Mouse (Mus musculus) hindbrain, embryonic 16.5 days (tissue): ENCODE results near the gene Ccr10. TPM values are rescaled to one million over a fixed set of nuclear protein-coding genes. Genes with fewer than 3 reads are reported as not detected.

Experiments used
- ATAC-seq: fragments of 200-750 bp; cut with Nextera tagmentation; 2 replicates; pipeline ENCODE4 v1.8.0; 2017; ENCODE audit warnings: moderate TSS enrichment, moderate library complexity
- H3K27ac ChIP-seq: fragments of 300-500 bp; sonication (generic); 2 replicates; pipeline ENCODE4 v1.5.1; 2014; ENCODE audit warnings: low read depth, mild to moderate bottlenecking, control low read depth, low read length, moderate library complexity
- H3K27me3 ChIP-seq: fragments of 300-500 bp; sonication (generic); replicated peaks from 2 replicates; pipeline ENCODE4 v1.6.1; 2014; ENCODE audit warnings: low read length; ENCODE audit not compliant: control insufficient read depth, insufficient read depth
- H3K36me3 ChIP-seq: fragments of 300-500 bp; sonication (generic); 2 replicates; pipeline ENCODE4 v1.6.1; 2014; ENCODE audit warnings: mild to moderate bottlenecking, low read length, moderate library complexity, mixed read lengths; ENCODE audit not compliant: control insufficient read depth, insufficient read depth
- H3K4me1 ChIP-seq: fragments of 300-500 bp; sonication (generic); 2 replicates; pipeline ENCODE4 v1.6.1; 2014; ENCODE audit warnings: low read depth, low read length; ENCODE audit not compliant: control insufficient read depth, insufficient read depth
- H3K4me2 ChIP-seq: fragments of 300-500 bp; sonication (generic); 2 replicates; pipeline ENCODE4 v1.6.1; 2014; ENCODE audit warnings: mild to moderate bottlenecking, low read length, control low read depth, moderate library complexity
- H3K4me3 ChIP-seq: fragments of 300-500 bp; sonication (generic); 2 replicates; pipeline ENCODE4 v1.5.1; 2014; ENCODE audit warnings: mild to moderate bottlenecking, low read length, control low read depth, moderate library complexity
- H3K9ac ChIP-seq: fragments of 300-500 bp; sonication (generic); 2 replicates; pipeline ENCODE4 v1.6.1; 2014; ENCODE audit warnings: low read depth, mild to moderate bottlenecking, control low read depth, low read length, moderate library complexity
- H3K9me3 ChIP-seq: fragments of 300-500 bp; sonication (generic); 2 replicates; pipeline ENCODE4 v1.6.1; 2014; ENCODE audit warnings: mild to moderate bottlenecking, low read length, moderate library complexity; ENCODE audit not compliant: control insufficient read depth
- WGBS: fragments of 180-500 bp; shearing (Covaris S2); extraction: QIAGEN DNeasy Blood & Tissue Kit; methylation state at CpG from one replicate; pipeline ENCODE4 v1.1.7; 2014; 5-methylcytosine and 5-hydroxymethylcytosine counted together
- polyA plus RNA-seq: library from polyadenylated mRNA; unstranded; fragments of >200 nt; fragmentation: Nextera tagmentation; extraction: Ambion mirVana; gene quantifications from 2 replicates; pipeline ENCODE4 v1.2.1, GENCODE M21; 2015

Ccr10 gene
- polyA plus RNA-seq, 1 experiment from 2014 or later, result 0.60 TPM

DNA sequence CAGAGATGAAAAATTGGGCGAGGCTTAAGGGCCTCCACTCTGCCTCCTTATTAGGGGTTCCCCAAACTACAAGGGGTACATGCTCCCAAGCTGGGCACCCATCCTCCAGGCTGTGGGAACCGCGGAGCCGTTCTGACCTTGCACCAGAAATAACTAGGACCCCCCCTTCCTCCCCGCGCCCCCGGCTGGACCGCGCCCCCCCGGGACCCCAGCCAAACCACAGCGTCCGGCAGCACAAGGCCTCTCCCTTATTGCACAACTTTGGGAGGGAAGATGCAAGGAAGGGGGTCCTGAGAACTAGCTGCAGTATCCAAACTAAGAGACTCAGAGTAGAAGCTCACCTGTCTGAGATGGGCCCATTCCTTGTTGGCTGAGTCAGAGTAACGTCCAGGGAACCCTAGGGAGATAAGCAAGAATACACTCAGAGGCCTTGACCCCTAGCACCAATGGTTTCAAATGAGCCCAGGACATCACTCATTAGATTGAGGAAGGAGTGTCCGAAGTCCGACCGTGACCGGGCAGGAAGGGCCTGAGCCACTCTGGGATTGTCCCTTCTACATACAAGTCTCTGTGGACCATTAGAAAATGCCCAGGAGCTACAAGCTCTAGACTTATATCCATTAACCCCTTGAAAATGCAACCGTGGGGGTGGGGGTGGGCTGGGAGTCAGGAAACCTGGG lies 6.8 kb downstream of the Ccr10 start:
- peak overlapping the region; percentile 90 for H3K4me2 ChIP-seq
- WGBS, result 55% methylated on average over 16 of the region's 18 CpGs
- no peak overlapping the region for H3K4me3 ChIP-seq
- peaks cover 47% of the 10 kb centered on the region for H3K27me3 ChIP-seq
- H3K9ac ChIP-seq, result no peak overlapping the region
- no peak for ATAC-seq
- peaks cover 11% of the 10 kb centered on the region for H3K36me3 ChIP-seq
- H3K27ac ChIP-seq, result no peak overlapping the region
- no peaks in the 10 kb centered on the region for H3K9me3 ChIP-seq
- H3K4me1 ChIP-seq, result peaks cover 39% of the 10 kb centered on the region

DNA sequence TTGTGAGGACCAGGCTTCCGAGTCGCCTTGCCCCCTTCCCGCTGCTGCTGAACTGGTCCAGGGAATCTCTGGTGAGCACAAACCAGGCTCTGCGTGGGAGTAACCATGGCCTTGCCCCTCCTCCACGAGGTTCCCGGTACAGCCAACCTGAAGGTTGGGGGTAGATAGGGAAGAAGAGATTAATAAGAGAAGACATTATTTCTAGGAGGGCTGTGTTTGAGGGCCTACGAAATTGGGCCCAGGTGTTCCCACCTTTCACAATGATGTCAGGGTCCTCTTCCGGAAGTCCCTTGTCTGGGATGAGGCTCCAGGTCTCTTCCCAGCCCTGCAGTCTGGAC lies 7.3 kb downstream of the Ccr10 start:
- H3K4me2 ChIP-seq, result no peak overlapping the region
- H3K36me3 ChIP-seq, result peaks cover 11% of the 10 kb centered on the region
- no peak overlapping the region for H3K27ac ChIP-seq
- ATAC-seq, result no peak
- H3K9me3 ChIP-seq, result no peaks in the 10 kb centered on the region
- WGBS, result 59% methylated on average over 8 of the region's 8 CpGs
- no peak overlapping the region for H3K9ac ChIP-seq
- peaks cover 50% of the 10 kb centered on the region for H3K27me3 ChIP-seq
- H3K4me3 ChIP-seq, result no peak overlapping the region
- peaks cover 34% of the 10 kb centered on the region for H3K4me1 ChIP-seq

DNA sequence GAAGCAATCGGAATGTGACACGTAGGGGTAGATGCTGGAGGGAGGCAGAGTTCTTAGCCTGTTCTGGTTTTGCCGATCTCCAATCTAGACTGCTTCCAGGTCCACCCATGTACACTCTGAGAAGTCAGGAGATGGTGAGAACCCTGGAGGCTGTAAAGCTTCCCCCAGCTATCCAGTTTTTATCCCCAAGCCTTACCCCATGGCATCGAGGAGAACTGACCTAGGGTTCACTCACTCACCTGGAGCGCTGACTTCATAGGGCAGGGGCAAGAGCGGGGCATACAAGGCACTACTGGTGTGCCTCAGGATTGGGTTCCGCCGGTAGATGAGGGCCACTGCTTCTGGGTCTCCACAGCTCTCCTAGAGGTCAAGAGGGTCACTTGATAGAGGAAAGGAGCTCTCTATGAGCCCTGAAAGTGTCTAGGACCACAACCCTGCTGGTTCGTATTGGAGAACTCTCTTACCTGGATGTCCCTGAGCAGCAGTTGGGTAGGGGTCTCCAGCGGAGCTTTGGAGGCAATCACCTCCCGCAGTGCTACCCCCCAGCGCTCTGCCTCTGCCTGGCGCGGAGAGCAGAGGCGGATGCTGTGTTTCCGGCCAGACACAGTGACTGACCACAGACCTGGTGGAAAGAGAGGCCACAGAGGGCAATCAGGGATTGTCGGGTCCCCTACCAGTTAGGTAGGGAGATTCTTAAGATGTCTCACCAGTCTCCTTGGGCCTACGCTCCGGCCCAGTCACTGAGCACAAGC lies 7.9 kb downstream of the Ccr10 start:
- no peak overlapping the region for H3K4me2 ChIP-seq
- H3K27me3 ChIP-seq, result peaks cover 53% of the 10 kb centered on the region
- no peaks in the 10 kb centered on the region for H3K9me3 ChIP-seq
- 61% methylated on average over 19 of the region's 19 CpGs for WGBS
- H3K4me3 ChIP-seq, result no peak overlapping the region
- H3K27ac ChIP-seq, result no peak overlapping the region
- peaks cover 30% of the 10 kb centered on the region for H3K4me1 ChIP-seq
- peaks cover 11% of the 10 kb centered on the region for H3K36me3 ChIP-seq
- ATAC-seq, result no peak
- no peak overlapping the region for H3K9ac ChIP-seq

- H3K9me3 ChIP-seq, result no peaks in the 10 kb centered on the region
- peaks cover 24% of the 10 kb centered on the region for H3K4me1 ChIP-seq
- no peak overlapping the region for H3K27ac ChIP-seq
- peaks cover 58% of the 10 kb centered on the region for H3K27me3 ChIP-seq
- no peak overlapping the region for H3K4me2 ChIP-seq
- H3K36me3 ChIP-seq, result peaks cover 15% of the 10 kb centered on the region
- ATAC-seq, result no peak
- no peak overlapping the region for H3K4me3 ChIP-seq
- WGBS, result 58% methylated on average over 14 of the region's 14 CpGs
- no peak overlapping the region for H3K9ac ChIP-seq
Measured at GRCm38 (mm10) chr11:101166357-101166756, 8.9 kb downstream of the Ccr10 start.

DNA sequence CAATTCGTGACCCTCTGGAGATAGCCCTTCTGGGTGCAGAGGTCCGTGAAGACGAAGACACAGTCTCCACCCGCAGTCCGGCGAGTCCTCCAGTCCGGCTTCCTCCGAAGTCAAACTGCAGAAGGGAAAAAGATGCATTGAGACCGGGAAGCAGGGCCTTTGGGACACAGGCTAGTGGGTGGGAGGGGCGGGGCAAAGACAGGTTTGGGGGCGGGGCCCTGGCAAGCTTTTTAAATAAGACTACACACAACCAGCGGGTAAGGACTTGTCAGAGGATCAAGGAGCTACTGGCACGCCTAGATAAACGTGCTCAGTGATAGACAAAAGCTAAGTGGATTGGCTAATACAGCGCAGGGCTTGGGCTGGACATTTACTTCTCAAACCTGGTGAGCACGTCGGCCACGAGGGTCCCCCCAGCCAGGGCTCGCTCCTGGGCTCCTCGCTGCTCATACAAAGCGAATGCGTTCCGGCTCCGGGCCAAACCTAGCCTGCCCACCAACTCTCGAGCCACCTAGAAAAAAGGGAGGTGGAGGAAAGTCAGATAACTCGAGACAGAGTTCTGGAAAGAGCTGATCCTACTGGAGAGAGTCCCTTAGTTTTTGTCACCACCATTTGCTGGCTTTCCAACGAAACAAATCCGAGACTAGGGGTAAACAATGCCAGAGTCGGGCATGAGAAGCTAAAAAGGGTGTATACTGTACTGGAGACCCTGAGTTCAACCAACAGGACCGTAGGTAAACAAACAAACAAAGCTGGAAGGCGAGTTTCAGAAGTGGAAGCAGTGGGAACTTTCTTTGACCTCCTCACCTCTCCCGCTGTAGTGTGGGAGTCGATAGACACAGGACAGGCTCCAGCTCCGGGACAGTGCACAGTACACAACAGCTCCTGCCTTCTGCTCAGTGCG lies 10.3 kb downstream of the Ccr10 start:
- Histone ChIP-seq H3K4me3 (no peak overlapping the region), H3K4me1 (peaks cover 15% of the 10 kb centered on the region), H3K27me3 (peaks cover 58% of the 10 kb centered on the region), H3K9me3 (no peaks in the 10 kb centered on the region), H3K27ac (no peak overlapping the region), H3K9ac (no peak overlapping the region), H3K4me2 (no peak overlapping the region), H3K36me3 (peaks cover 16% of the 10 kb centered on the region)
- WGBS, result 24% methylated on average over 35 of the region's 35 CpGs
- no peak for ATAC-seq

DNA sequence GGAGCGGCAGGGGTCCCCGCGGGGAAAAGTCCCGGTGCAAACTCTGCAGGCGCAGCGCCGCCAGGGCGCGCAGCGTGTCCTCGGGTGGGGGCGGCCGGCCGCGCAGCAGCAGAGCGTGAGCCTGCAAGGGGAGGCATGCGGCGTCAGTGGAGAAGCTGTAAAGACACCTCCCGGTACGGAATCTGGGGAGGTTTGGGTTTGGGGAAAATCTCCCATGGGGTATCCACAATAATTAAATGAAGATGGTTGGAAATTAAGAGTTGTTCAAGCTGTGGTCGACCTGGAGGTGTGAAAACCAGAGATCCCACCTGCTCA lies 10.9 kb downstream of the Ccr10 start:
- peaks cover 58% of the 10 kb centered on the region for H3K27me3 ChIP-seq
- no peak for ATAC-seq
- H3K27ac ChIP-seq, result no peak overlapping the region
- H3K4me1 ChIP-seq, result peaks cover 9% of the 10 kb centered on the region
- peak overlapping the region; percentile 48 for H3K4me2 ChIP-seq
- 18% methylated on average over 21 of the region's 21 CpGs for WGBS
- no peaks in the 10 kb centered on the region for H3K9me3 ChIP-seq
- peak overlapping the region; percentile 50 for H3K9ac ChIP-seq
- peaks cover 16% of the 10 kb centered on the region for H3K36me3 ChIP-seq
- H3K4me3 ChIP-seq, result peak overlapping the region; percentile 27

DNA sequence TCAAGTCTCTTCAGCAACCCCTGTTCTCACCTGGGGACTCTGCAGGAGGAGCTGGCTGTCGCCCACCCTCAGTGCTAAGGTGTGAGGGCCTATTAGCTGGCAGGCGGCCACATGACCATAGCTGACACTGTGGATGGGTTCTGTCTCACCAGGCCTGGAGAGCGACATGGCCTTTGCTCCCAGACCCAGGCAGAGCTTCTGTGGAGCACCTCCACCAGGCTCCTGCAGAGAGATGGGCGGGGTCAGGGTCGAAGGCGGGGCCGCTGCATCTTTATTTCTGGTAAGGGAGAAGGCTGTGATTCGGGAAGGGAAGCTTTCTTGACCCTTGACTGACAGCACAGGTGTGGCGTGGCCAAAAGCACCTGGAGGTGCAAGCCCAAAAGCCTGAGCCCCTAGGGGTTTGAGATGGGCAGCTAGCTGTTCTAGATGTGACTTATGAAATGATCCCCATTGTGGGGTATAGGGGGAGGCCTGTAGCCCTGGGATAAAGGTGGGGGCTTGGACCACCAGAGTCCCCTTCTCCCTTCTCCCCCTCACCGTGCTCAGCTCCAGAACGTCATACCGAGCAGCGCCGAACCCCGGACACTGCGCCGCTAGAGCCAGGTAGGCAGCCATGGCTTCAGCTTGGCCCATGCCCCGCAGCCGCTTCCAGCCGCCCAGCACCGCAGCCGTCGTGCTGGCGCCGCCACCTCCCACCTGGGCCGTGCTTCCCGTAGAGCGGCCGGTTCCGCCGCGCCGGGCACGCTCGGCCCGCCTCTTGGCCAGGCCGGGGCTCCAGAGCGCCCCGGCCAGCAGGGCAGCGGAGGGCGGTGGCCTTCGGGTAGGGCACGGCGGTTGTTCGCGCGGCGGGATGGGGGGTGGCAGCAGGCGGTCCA lies 11.5 kb downstream of the Ccr10 start:
- 22% methylated on average over 44 of the region's 49 CpGs for WGBS
- Histone ChIP-seq H3K4me3 (peak overlapping the region; percentile 27), H3K27ac (no peak overlapping the region), H3K36me3 (peaks cover 16% of the 10 kb centered on the region), H3K9ac (peak overlapping the region; percentile 50), H3K27me3 (peaks cover 57% of the 10 kb centered on the region), H3K9me3 (no peaks in the 10 kb centered on the region), H3K4me2 (peak overlapping the region; percentile 48), H3K4me1 (peaks cover 3% of the 10 kb centered on the region; the same call in 1 of the 2 replicates)
- no peak for ATAC-seq

DNA sequence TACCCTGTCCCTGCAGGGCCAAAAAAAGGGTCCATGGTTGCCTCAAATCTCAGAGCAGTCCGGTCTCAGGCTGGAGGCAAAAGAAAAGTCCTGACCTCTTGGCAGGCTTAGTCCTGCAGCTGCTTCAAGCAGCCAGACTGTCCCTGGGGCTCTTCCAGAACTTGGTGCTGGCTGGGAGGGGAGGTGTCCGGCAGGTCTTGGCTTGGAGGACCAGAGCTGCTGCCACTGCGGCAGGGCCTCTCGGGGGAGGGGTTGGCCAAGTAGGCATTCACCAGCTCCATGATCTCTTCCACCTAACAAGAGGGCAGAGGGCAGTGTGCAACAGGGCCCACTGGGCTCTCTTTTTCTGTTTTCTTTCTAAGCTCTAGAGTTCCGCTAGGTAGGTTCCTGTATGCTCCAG lies 12.5 kb downstream of the Ccr10 start:
- WGBS, result 54% methylated on average over 5 of the region's 5 CpGs
- ATAC-seq, result peak; percentile 15; the same call in 1 of the 2 replicates
- H3K36me3 ChIP-seq, result peaks cover 16% of the 10 kb centered on the region
- H3K4me1 ChIP-seq, result peaks cover 3% of the 10 kb centered on the region; the same call in 1 of the 2 replicates
- H3K27me3 ChIP-seq, result peaks cover 48% of the 10 kb centered on the region
- no peak overlapping the region for H3K4me3 ChIP-seq
- no peak overlapping the region for H3K9ac ChIP-seq
- no peak overlapping the region for H3K4me2 ChIP-seq
- no peak overlapping the region for H3K27ac ChIP-seq
- H3K9me3 ChIP-seq, result no peaks in the 10 kb centered on the region
